Mouse (Mus musculus): ENCODE results near the gene Bet1. TPM values are rescaled to one million over a fixed set of nuclear protein-coding genes. Genes with fewer than 3 reads are reported as not detected.

Bet1 gene
- 34.0 and 35.4 TPM in 2 replicates for polyA plus RNA-seq (2014; fragmentation: Nextera tagmentation; extraction: Ambion mirVana)

DNA sequence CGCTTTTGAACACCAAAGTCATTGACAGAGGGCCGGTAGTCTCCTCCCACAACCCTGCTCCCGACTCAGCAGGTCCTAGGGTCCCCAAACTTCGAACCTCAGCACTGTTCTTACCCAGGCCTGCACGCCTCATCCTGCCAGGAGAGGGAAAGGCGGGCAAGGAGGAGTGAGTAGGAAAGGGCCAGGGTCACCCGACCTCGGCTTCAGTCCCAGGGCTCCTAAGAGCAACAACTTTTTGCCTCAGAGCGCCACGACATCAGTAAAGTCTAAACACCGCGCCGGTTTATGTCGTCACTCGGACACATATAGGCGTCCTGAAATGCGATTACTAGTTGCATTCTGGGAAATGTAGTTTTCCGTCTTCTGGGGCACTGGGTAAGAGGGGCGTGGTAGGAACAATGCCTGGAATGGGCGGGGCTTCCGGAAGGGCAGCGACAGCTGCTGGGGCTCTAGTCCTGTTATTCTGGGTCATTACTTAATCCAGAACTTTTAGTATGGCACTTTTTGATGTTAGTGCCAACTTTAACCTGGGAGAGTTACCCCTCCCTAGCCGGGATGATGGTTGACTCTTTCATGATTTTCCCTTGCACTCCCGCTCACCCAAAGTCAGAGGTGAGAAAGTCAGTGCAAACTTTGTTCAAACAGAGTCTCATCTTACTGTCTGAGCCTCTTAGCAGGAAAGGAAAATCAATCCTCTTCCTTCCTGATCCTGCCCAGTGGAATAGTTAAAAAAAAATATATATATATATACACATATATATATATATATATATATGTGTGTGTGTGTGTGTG lies at the start of gene Bet1:
TSS of gene Bet1 (minus strand) at position 310 of the 792 bp plus-strand sequence.
- peak within 1 kb of the TSS; percentile 60 for H3K9ac ChIP-seq
- H3K36me3 ChIP-seq (replicated peaks; ENCODE audit: control insufficient read depth, insufficient read depth): no peaks in the 10 kb centered on the region
- peak; percentile 100 for ATAC-seq (ENCODE audit: low FRiP score)
- 2% methylated on average over 24 of the region's 24 CpGs for WGBS
- no peak within 1 kb of the TSS for H3K27ac ChIP-seq
- H3K4me2 ChIP-seq (replicated peaks): peak within 1 kb of the TSS; percentile 57
- H3K27me3 ChIP-seq (ENCODE audit: control insufficient read depth, insufficient read depth, low read length): no peaks in the 10 kb centered on the region
- no peaks in the 10 kb centered on the region for H3K9me3 ChIP-seq (ENCODE audit: control insufficient read depth, low read length)
- DNase-seq (ENCODE audit: low spot score): peak; percentile 97
- peaks cover 5% of the 10 kb centered on the region for H3K4me1 ChIP-seq (replicated peaks; ENCODE audit: control insufficient read depth, insufficient read depth, low read length)
- peak within 1 kb of the TSS; percentile 59 for H3K4me3 ChIP-seq (replicated peaks; ENCODE audit: low read length)

DNA sequence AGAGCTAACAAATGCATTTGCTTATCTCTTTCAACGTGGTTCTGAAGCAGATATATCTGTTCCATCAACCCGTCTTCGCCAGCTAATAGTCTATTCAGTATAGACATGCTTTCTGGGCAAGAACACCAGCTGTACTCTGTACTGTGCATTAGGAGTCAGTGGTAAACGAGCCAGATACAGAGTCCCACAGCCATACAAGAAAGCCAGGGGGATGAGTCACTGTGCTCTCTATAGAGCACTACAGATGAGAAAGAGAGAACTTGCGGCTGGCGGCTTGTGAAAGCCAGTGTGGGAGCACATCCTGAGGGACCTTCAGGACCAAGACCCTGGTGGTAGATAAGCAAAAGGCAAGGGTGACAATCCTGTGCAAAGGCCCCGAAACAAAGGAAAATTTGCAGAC lies 45.5 kb upstream of the Bet1 start:
- 74% methylated on average over 7 of the region's 7 CpGs for WGBS
- Histone ChIP-seq H3K27ac (no peak overlapping the region), H3K27me3 (ENCODE audit: control insufficient read depth, insufficient read depth, low read length) (no peaks in the 10 kb centered on the region), H3K4me2 (replicated peaks) (no peak overlapping the region), H3K4me3 (replicated peaks; ENCODE audit: low read length) (no peak overlapping the region), H3K9ac (no peak overlapping the region), H3K9me3 (ENCODE audit: control insufficient read depth, low read length) (no peaks in the 10 kb centered on the region), H3K4me1 (replicated peaks; ENCODE audit: control insufficient read depth, insufficient read depth, low read length) (no peaks in the 10 kb centered on the region), H3K36me3 (replicated peaks; ENCODE audit: control insufficient read depth, insufficient read depth) (no peaks in the 10 kb centered on the region)
- DNase-seq (ENCODE audit: low spot score) (no peak), ATAC-seq (ENCODE audit: low FRiP score) (peak; percentile 37; the same call in 1 of the 2 replicates)

DNA sequence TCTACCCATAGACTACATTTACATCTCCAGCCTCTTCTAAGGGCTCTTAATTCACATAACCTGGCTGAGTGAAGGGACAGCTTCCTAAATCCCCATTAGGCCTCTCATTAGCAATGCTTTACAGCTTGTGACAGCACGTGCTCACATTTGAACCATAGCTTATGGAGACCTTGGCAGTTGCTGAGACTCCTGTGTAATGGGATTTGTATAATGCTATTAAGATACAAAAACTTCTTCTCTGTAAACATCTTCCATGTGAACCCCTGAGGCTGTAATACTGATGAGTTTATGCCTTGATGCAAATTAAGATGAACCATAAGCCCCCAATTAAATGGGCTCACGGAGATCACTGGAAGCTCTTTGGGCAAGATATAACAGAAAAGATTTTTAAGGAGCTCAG lies 44.4 kb upstream of the Bet1 start:
- Histone ChIP-seq H3K27ac (no peak overlapping the region), H3K36me3 (replicated peaks; ENCODE audit: control insufficient read depth, insufficient read depth) (no peaks in the 10 kb centered on the region), H3K4me2 (replicated peaks) (no peak overlapping the region), H3K9me3 (ENCODE audit: control insufficient read depth, low read length) (no peaks in the 10 kb centered on the region), H3K9ac (no peak overlapping the region), H3K4me3 (replicated peaks; ENCODE audit: low read length) (no peak overlapping the region), H3K27me3 (ENCODE audit: control insufficient read depth, insufficient read depth, low read length) (no peaks in the 10 kb centered on the region), H3K4me1 (replicated peaks; ENCODE audit: control insufficient read depth, insufficient read depth, low read length) (no peaks in the 10 kb centered on the region)
- DNase-seq (ENCODE audit: low spot score): no peak
- 48% methylated on average over 2 of the region's 2 CpGs for WGBS
- peak; percentile 48; the same call in 1 of the 2 replicates for ATAC-seq (ENCODE audit: low FRiP score)

DNA sequence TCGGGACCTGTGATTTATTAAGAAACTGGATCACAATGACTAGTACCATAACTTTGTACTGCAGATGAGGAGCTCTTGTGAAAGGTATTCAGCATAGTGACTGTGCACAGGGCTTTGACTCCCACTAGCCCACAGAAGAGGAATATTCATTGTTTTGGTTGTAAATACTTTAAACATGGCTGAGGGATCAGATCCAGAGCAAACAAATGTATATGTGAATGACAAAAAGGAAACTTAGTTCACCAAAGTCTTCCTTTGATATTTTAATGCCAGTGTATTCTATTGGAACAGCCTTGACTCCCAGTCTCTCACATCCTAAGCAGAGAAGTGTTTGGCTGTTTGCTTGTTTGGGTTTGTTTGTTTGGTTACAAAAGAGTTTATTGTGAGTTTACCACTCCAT lies 31.8 kb upstream of the Bet1 start:
- no peak overlapping the region for H3K9ac ChIP-seq
- 83% methylated on average over 1 of the region's 1 CpGs for WGBS
- no peaks in the 10 kb centered on the region for H3K36me3 ChIP-seq (replicated peaks; ENCODE audit: control insufficient read depth, insufficient read depth)
- ATAC-seq (ENCODE audit: low FRiP score) (no peak), DNase-seq (ENCODE audit: low spot score) (no peak)
- no peaks in the 10 kb centered on the region for H3K9me3 ChIP-seq (ENCODE audit: control insufficient read depth, low read length)
- H3K4me1 ChIP-seq (replicated peaks; ENCODE audit: control insufficient read depth, insufficient read depth, low read length): no peaks in the 10 kb centered on the region
- no peak overlapping the region for H3K4me3 ChIP-seq (replicated peaks; ENCODE audit: low read length)
- no peaks in the 10 kb centered on the region for H3K27me3 ChIP-seq (ENCODE audit: control insufficient read depth, insufficient read depth, low read length)
- no peak overlapping the region for H3K4me2 ChIP-seq (replicated peaks)
- H3K27ac ChIP-seq: no peak overlapping the region

DNA sequence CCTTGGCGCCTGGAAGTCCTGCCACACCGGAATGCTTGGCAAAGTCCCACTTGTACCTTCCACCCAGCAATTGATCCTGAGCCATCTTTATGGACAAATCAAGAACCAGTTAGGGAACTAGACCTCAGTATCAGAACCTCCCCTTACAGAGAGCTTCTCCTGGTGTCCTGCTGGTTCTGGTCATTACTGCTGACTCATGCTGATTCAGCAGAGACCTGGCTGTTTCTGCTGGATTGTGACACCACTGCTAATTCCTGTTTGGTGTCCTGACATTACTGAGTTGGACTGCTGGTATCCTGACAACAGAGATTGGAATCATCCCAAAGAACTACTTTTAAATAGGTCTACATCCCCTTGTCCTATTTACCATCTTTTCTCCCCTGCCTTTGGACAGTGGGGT lies 3.7 kb upstream of the Bet1 start:
- Histone ChIP-seq H3K9ac (no peak overlapping the region), H3K4me1 (replicated peaks; ENCODE audit: control insufficient read depth, insufficient read depth, low read length) (peaks cover 5% of the 10 kb centered on the region), H3K4me2 (replicated peaks) (no peak overlapping the region), H3K27ac (no peak overlapping the region), H3K36me3 (replicated peaks; ENCODE audit: control insufficient read depth, insufficient read depth) (no peaks in the 10 kb centered on the region), H3K27me3 (ENCODE audit: control insufficient read depth, insufficient read depth, low read length) (no peaks in the 10 kb centered on the region), H3K4me3 (replicated peaks; ENCODE audit: low read length) (no peak overlapping the region), H3K9me3 (ENCODE audit: control insufficient read depth, low read length) (no peaks in the 10 kb centered on the region)
- WGBS: 91% methylated on average over 2 of the region's 2 CpGs
- DNase-seq (ENCODE audit: low spot score) (no peak), ATAC-seq (ENCODE audit: low FRiP score) (no peak)

DNA sequence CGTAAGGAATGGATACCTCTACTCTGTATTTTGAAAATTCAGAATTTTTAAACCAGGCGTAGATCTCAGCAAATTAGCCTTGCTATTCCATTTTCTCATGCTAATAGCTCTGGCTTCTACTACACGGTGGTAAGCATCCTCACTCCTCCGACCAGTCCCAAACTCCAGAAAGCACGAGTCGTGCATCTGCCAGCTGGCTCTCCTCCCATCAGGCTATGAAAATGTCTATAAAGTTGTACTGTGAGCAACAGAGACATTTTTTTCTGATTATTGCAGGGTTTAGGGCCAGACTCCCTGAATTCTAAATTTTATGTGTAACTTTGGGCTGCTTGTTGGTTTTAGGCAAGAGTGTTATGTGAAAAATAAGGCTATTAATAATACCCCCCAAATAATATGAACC lies 14.5 kb downstream of the Bet1 start:
- Histone ChIP-seq H3K4me3 (replicated peaks; ENCODE audit: low read length) (no peak overlapping the region), H3K27ac (no peak overlapping the region), H3K27me3 (ENCODE audit: control insufficient read depth, insufficient read depth, low read length) (no peaks in the 10 kb centered on the region), H3K4me1 (replicated peaks; ENCODE audit: control insufficient read depth, insufficient read depth, low read length) (no peaks in the 10 kb centered on the region), H3K9me3 (ENCODE audit: control insufficient read depth, low read length) (no peaks in the 10 kb centered on the region), H3K9ac (no peak overlapping the region), H3K36me3 (replicated peaks; ENCODE audit: control insufficient read depth, insufficient read depth) (no peaks in the 10 kb centered on the region), H3K4me2 (replicated peaks) (no peak overlapping the region)
- 87% methylated on average over 6 of the region's 6 CpGs for WGBS
- DNase-seq (ENCODE audit: low spot score) (no peak), ATAC-seq (ENCODE audit: low FRiP score) (no peak)

DNA sequence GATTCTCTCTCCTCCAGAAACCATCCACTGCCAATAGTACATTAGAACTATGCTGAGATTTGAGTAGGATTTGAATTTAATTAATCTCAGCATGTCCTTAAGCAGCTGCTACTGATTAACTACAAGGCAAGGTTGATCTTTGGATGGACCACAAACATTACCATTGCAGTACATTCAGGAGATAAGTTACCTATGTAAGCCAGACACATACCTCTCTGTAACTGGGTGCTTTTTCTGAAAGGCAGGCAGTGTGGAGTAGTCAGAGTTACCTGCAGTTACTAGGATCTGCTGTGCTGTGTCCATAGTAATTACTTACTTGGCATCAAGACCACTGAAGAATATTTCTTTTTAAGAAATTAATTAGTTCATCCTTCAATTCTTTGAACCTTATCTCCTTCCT lies 17.1 kb downstream of the Bet1 start:
- Histone ChIP-seq H3K9ac (no peak overlapping the region), H3K4me2 (replicated peaks) (no peak overlapping the region), H3K27ac (no peak overlapping the region), H3K9me3 (ENCODE audit: control insufficient read depth, low read length) (no peaks in the 10 kb centered on the region), H3K4me1 (replicated peaks; ENCODE audit: control insufficient read depth, insufficient read depth, low read length) (no peaks in the 10 kb centered on the region), H3K36me3 (replicated peaks; ENCODE audit: control insufficient read depth, insufficient read depth) (no peaks in the 10 kb centered on the region), H3K27me3 (ENCODE audit: control insufficient read depth, insufficient read depth, low read length) (no peaks in the 10 kb centered on the region), H3K4me3 (replicated peaks; ENCODE audit: low read length) (no peak overlapping the region)
- ATAC-seq (ENCODE audit: low FRiP score) (no peak), DNase-seq (ENCODE audit: low spot score) (no peak)

DNA sequence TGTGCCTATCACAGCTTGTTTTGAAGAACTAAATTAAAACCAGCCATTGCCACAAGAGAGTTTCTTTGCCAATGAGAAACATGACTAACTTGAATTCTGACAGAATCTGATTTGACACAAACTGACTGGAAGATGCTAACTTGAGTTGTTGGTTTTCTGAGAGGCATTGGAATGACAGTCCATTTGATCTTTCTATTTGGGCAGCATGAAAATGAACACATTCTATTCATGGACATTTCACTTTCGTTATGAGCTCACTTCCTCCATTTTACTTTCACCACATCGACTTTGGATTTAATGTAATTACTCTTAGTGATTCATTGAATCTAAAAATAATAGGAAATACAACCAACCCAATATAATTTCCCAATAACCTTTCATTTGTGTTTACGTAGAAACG lies 32.4 kb downstream of the Bet1 start:
- no peak for ATAC-seq (ENCODE audit: low FRiP score)
- DNase-seq (ENCODE audit: low spot score): no peak
- Histone ChIP-seq H3K4me3 (replicated peaks; ENCODE audit: low read length) (no peak overlapping the region), H3K27me3 (ENCODE audit: control insufficient read depth, insufficient read depth, low read length) (no peaks in the 10 kb centered on the region), H3K9ac (no peak overlapping the region), H3K9me3 (ENCODE audit: control insufficient read depth, low read length) (no peaks in the 10 kb centered on the region), H3K27ac (no peak overlapping the region), H3K4me2 (replicated peaks) (no peak overlapping the region), H3K36me3 (replicated peaks; ENCODE audit: control insufficient read depth, insufficient read depth) (no peaks in the 10 kb centered on the region), H3K4me1 (replicated peaks; ENCODE audit: control insufficient read depth, insufficient read depth, low read length) (no peaks in the 10 kb centered on the region)
- WGBS: 91% methylated on average over 4 of the region's 4 CpGs

DNA sequence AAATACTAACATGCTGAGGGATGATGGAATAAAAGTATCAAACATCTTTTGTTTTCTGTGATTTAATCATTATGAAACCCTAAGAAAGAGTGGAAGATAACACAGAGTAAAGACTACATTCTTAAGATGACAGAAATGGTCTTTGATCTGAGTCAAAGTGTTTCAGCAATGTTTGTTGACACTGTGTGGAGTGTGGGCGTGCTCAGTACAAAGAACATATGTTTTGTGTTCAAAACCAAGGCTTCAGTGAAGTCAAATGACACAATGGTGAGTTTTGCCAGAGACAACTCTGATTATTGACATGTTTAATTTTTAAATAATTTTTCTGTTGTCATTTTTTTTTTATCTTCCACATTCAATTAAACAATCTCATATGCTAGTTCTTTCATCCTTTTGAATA lies 33.9 kb downstream of the Bet1 start:
- no peak overlapping the region for H3K27ac ChIP-seq
- H3K4me3 ChIP-seq (replicated peaks; ENCODE audit: low read length): no peak overlapping the region
- H3K9ac ChIP-seq: no peak overlapping the region
- H3K27me3 ChIP-seq (ENCODE audit: control insufficient read depth, insufficient read depth, low read length): no peaks in the 10 kb centered on the region
- no peaks in the 10 kb centered on the region for H3K4me1 ChIP-seq (replicated peaks; ENCODE audit: control insufficient read depth, insufficient read depth, low read length)
- DNase-seq (ENCODE audit: low spot score) (no peak), ATAC-seq (ENCODE audit: low FRiP score) (no peak)
- no peaks in the 10 kb centered on the region for H3K9me3 ChIP-seq (ENCODE audit: control insufficient read depth, low read length)
- WGBS: 74% methylated on average over 1 of the region's 1 CpGs
- no peaks in the 10 kb centered on the region for H3K36me3 ChIP-seq (replicated peaks; ENCODE audit: control insufficient read depth, insufficient read depth)
- H3K4me2 ChIP-seq (replicated peaks): no peak overlapping the region

DNA sequence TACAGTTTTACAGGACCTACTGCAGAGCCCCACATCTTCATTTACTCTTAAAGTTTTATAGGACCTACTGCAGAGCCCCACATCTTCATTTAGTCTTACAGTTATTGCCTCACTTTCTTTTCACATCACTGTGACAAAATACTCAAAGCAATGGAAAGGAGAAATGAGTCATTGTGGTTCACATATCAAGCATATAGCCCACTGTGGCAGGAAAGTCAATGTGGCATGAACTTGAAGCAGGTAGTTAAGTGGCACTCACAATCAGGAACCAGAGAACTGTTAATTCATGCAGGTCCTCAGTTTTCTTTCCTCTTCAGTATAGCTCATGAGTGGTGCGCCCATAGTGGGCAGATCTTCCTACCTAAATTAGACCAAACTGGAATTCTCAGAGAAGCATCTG lies 39.6 kb downstream of the Bet1 start:
- no peaks in the 10 kb centered on the region for H3K36me3 ChIP-seq (replicated peaks; ENCODE audit: control insufficient read depth, insufficient read depth)
- DNase-seq (ENCODE audit: low spot score) (no peak), ATAC-seq (ENCODE audit: low FRiP score) (no peak)
- no peak overlapping the region for H3K4me2 ChIP-seq (replicated peaks)
- WGBS: 92% methylated on average over 1 of the region's 1 CpGs
- H3K4me3 ChIP-seq (replicated peaks; ENCODE audit: low read length): no peak overlapping the region
- no peaks in the 10 kb centered on the region for H3K4me1 ChIP-seq (replicated peaks; ENCODE audit: control insufficient read depth, insufficient read depth, low read length)
- no peaks in the 10 kb centered on the region for H3K9me3 ChIP-seq (ENCODE audit: control insufficient read depth, low read length)
- H3K9ac ChIP-seq: no peak overlapping the region
- no peaks in the 10 kb centered on the region for H3K27me3 ChIP-seq (ENCODE audit: control insufficient read depth, insufficient read depth, low read length)
- no peak overlapping the region for H3K27ac ChIP-seq

Data from hindbrain, embryonic 14.5 days (tissue).